Mouse (Mus musculus): ENCODE data around the gene 2410004P03Rik.
A peak's percentile ranks its signal among the peaks of the same experiment; 100 is the strongest.
"Not testable (repeated sequence)": the region's sequence is repeated elsewhere in the genome, so short reads cannot be mapped to it uniquely, and the experiment has no call there.

2410004P03Rik gene

DNA sequence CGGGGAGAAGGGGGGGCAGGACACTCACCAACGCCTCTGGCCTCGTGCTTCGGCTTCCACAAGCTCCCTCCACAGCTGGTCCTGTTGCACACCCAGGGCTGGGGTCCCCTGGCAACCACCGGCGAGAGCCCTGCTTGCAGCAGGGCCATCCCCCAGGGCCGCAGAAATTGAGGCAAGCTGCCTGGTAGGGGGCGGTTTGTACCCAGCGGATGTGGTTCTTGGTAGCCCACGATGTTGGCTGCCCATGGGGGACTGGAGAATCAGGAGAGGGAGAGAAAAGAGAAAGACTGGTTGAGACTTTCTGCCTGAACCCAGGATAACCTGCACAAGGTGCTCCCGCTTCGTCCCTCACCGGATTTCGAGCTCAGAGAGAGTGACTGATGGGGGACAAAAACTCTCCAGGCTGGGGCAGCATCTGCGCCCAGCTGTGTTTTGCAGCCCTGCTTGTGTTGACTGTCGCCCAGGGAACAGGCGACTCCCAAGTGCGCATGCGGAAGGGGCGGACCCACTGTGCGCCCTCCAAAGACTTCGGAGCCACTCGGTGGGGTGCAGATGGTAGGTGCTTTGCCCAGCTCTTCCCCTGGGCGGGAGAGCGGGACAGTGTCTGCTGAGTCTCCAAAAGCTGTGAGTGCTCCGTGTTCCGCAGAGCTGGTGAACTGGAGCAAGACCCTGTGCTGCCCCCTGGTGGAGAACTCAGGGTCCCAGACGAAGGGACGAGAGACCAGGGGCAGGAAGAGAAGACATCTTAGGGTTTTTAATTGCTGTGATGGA lies at the start of gene 2410004P03Rik:
Gene 2410004P03Rik (minus strand): TSS at position 628 of the 771 bp plus-strand sequence.
- DNase-seq = peak; percentile 89

DNA sequence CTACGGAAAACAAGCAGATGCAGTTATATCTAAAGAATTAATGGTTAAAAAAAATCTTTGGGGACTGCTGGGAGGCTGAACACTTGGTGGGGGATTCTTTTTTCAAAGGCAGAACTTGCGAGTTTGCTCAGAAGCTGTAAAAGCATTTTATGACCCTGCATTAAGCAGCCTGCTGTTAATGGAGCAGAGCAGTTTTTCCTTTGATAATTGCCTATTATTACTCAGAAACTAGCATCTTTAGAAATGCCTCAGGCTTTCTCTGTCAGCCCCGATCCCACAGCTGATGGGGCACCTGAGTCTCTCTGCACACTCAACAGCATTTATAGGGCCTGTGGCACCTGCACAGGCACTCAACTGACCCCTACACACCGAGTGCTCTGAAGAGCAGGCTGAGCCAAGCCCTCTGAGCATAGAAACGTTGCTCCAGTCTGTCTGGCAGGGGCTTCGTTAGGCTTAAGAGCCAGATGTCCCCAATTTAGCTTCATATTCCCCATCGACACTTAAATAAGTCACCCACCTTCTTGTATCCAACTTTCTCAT lies 49.7 kb upstream of the 2410004P03Rik start:
- no peak for DNase-seq

DNA sequence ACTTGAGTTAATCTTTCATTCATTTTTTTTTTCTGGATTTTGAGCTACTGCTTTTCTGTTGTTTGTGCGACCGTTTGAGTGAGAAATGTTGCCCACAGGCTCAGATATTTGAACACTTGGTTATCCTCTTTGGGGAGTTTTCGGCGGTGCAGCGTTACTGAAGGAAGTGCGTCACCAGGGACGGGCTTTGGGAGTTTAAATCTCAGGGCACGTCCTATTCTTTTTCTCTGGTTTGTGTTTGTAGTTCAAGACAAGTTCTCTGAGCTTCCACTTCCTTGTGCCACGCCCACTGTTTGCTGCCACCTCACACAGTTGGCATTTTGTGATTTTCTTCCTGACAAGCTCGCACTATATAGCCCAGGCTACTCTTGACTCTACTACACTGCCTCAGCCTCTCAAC lies 47.0 kb upstream of the 2410004P03Rik start:
- no peak for DNase-seq

DNA sequence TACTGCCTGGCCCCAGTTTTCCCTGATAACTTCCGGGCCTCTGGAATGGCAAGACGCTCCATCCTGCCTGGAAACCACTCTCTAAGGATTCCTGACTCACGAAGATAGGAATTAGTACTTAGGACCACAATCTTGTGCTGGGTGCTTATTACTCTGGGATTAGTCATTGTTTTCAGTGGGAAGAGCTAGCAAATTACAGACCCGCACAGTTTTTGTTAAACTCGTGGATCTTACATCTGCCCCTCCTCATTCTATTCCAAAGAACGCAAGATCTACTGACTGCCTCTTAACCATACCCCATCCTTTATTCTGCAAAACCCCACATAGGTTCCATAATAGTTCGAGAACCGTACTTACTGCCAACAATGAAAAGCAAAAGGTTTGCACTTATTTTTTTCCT lies 45.6 kb upstream of the 2410004P03Rik start:
- DNase-seq = no peak

DNA sequence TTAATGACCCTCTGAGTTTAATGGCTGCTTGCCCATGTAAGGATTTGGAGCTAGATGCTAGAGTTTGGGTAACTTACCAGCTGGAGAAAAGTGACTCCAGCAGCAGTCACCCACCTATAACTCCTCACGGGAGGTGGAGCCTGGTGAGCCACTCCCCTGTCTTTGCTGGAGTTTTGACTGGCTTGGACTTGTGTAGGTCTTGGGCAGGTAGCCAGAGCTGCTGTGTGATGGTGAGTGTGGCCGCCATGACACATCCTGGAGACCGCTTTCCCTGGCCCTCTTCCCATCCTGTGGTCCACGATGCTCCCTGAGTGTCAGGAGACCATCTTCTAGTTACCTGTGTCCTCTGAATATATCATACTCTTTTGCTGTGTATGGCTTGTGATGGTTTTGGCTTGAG lies 44.2 kb upstream of the 2410004P03Rik start:
- DNase-seq = no peak

DNA sequence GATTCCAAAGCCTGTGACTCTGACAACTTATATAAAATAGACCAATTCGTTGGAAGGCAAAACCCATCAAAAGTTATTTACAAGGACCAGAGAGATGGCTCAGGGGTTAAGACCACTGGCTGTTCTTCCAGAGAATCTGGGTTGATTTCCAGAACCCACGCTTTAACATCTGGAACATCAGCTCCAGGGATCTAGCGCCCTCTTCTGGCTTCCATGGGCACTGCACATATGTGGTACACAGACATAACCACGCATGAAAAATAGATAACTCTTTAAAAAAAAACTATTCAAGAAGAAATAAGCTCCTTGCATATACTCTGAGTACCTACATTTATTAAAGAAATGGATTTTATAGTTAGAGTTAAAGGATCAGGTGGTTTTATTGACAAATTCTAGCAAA lies 43.2 kb upstream of the 2410004P03Rik start:
- DNase-seq = no peak

DNA sequence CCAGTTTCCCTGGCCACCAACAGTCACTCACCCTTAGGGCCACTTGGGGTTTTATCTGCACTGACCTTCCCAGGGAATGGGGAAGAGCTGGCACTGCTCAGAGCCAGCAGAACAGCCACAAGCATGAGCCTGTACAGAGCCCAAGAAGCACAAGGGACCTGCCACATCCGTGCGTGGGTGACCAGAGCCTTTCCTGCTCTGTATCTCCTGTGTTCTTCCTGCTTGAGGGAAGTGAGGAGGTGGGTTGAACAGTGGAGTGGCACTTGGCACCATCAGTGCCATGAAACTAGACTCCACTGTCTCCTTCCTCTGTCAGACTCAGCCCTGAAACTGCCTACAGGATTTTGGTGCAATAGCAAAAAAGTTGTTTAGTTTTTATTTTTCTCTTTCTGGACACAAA lies 41.1 kb upstream of the 2410004P03Rik start:
- DNase-seq = no peak

DNA sequence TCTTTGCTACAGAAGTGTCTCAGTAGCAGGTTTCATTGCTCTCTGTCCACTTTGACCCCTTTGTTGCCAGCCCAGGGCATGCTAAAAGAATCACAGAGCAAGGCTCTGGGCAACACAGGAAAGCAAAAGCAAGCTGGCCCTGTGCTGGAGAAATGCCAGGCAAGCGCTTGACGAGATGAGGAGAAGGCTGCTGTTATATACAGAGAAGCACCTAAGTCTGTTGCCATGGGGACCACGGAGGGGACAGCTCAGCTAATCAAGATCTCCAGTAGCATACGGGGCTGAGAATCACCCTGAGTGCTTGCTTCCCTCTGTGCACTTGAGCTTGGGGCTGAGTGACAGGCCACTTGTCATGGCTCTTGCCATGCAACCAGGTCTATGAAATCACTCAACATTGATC lies 39.5 kb upstream of the 2410004P03Rik start:
- no peak for DNase-seq

DNA sequence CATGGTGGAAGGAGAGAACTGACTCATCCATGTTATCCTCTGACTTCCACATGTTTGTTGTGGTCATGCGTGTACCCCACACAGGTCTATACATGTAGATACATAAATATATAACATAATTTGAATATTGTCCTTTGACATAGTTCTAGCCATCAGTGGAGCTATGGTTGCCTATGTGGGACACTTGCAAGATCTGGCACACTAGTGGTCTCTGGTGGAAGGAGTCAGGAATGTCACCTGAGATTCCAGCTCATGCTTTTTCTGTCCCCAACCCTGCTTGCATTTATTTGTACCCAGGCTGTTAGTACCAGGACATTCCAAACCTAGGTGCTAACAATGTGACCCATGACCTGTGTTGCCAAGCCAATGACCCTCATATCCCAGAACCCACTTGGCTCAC lies 38.3 kb upstream of the 2410004P03Rik start:
- no peak for DNase-seq

DNA sequence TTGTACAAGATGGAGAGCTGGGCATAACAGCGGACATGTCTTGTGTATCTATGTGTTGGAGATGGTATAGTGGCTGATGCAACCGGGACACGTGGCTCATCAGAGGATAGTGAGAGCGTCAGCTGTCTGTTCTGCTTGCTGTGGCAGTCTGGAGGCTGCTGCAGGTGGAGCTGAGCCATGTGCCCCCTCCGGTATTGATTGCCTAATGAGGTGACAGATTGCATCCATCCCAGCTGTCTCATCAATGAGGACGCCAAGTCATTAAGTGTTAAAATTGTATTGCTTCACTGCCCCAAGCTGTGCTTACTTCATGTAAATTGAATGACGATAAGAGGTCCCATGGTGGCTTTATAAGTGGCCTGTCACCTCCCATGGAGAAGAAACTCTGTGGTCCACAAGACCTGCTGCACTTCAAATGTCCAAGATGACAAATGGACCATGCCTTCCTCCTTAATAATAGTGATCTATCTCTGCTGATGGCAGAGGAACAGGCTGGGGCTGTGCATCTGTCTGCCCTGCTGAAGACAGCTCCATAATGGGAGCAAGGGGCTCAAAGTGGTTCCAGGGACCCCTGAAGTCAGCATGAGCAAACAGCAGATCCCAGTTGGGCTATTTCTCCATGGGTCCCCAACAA lies 37.6 kb upstream of the 2410004P03Rik start:
- peak; percentile 48 for DNase-seq

DNA sequence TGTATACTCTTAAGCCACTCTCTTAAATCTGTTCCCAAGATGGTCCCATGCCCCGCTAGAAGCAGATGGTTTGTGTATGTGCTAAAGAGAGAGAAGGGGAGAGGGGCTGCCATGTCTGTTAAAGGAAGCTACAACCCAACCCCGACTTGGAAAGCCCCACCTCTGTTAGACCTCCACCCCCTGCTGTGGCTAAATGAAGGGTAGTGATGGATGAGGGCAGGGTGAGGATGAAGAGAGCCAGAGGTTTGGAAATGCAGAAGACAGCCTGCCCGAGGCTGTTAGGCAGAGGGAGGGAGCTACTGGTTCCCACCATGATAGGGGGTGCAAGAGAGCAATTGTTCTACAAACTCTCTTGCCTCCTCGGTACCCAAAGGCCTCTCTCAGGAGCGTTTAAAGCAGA lies 31.8 kb upstream of the 2410004P03Rik start:
- no peak for DNase-seq

DNA sequence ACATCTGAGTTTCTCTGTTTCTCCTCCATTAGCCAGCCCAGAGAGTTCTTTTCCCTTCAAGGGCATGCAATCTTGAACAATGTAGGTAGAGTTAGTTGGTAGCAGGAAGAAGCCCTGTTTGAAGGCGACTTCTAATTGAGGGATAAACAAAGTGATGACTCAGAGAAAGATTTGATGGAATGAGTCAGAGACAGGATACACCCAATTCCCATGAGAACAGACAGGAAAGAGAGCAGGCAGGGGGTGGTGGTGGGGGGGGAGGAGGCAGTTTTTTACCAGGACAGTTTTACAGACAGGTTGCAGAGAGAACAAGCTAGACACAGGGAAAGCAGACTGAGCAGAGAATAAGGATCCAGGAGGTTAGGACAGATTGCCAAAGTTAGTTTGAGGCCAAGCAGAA lies 29.0 kb upstream of the 2410004P03Rik start:
- DNase-seq = no peak

DNA sequence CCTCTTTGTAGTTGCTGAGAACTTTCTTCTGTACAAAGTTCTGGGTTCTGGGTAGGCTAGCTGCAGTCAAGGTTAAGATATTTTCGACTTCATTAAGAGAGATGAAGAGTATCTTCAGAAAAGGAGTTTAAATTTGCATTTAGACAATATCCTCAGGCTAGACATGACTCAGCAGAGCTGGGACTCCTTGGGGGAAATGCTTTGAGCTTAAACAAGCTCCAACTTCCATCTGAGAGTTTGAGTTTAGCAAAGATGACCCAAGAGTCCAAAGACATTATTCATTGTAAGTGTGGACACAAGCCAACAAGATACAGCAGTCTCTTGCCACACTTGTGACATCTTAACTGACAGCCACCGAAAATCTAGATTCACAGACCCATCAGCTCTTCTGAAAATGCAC lies 27.9 kb upstream of the 2410004P03Rik start:
- DNase-seq = no peak

DNA sequence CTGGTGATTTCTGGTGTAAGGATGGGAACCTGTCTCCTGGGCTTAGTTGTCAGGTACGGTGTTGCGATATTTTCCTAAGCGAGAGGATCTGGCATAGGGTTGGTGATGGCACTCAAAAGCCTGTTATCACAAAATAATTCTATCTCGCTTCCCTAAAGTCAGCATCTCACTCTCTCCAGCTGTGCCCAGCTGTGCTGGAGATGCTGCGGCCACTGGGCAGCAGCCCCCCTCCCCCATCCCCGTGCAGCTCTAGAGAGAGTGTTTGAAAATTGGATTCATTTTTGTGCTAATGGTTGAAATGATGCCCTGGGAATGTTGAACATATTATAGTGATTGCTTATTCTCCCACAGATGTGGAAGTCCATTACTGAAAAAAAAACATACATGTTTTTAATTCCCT lies 26.7 kb upstream of the 2410004P03Rik start:
- peak; percentile 43 for DNase-seq

DNA sequence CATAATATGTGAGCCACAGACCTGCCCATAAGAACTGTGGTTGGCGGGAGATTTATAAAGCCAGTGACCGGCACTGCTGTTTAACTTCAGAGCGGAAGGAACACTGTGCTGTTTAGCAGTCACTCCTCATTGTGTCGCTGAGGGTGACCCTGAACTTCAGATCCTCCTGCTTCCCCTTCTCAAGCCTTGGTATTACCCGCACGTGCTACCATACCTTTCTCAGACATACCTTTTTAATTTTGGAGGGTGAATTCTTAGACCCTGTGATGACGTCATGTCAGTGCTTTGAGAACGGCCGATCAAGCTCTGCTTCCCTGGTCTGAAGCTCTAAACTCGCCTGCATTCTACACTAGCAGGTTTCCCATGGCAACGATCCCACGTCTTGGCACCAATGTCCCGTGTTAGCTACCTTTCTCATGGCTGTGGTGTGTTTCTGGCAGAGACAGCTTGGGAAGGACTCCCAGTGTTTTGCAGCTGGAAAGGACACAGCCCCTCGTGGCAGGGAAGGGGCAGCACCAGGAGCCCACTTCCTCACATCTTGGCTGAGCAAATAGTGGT lies 25.6 kb upstream of the 2410004P03Rik start:
- no peak for DNase-seq

DNA sequence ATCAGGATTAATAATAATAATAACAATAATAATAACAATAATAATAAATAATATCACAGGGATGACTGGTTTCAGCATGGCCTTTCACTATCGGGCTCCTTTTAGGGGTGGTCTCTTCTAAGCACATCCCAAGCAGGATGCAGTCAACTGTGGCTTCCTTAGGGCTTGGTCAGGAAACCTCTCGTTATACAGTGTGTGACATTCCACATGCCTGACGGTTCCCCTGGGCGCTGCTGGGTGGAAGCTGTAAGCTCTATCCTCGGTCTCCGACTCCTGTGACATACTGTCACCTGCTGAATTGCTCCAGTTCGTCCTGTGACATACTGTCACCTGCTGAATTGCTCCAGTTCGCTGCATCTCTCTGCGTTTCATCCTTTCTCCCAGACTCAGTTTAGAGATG lies 25.0 kb upstream of the 2410004P03Rik start:
- DNase-seq = no peak

DNA sequence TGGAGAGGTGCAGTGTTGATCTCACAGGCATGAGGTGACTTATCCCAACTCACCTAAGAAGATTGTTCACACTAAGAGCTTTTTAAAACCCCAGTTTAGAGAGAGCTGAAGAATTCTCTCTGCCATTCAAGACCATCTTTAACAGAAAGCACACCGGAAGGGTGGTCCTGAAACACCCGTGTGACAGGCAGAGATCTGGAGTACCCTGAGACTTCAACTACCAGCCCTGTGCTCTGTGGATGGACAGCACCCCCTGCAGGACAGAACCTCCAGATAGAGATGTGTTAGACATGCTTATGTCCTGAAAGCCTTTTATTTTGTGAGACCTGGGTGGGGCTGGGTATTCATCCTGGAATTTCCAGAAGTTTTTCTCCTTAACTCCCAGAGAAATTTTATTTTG lies 23.6 kb upstream of the 2410004P03Rik start:
- peak; percentile 45 for DNase-seq

DNA sequence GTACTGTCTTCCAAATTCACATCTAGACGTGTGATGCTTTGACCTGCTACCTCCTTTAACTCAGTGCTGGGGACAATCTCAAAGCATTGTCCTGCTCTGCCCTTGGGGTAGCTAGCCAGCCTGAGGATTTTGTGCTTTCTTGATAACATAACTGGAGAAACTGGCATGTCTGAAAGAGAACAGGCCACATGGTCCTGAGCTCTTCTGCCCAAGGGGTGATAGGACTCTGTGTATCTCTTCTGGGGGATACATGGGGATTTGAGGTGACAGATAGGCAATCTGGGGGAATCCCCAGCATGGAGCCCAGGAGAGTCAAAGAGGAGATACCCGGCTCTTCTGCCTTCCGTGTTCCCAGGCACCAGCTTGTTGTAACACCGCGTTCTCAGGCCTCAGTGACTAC lies 23.1 kb upstream of the 2410004P03Rik start:
- no peak for DNase-seq

DNA sequence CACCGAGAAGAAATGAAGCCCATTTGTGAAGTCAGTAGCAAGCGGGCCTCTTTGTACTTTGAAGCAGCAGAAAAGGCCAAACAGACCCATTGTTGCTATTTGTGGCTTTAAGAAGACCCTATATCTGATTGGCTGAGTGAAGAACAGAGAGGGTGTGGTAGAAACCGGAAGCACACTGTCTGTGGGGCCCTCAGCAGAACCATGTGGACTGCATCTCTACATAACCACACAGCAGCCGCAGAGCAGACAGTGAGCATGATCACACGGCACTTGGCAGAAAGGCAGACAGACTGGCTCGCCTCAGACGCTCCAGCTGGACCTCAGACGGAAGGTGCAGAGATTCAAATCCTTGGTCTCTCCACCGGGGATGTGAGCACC lies 21.9 kb upstream of the 2410004P03Rik start:
- DNase-seq = peak; percentile 20

DNA sequence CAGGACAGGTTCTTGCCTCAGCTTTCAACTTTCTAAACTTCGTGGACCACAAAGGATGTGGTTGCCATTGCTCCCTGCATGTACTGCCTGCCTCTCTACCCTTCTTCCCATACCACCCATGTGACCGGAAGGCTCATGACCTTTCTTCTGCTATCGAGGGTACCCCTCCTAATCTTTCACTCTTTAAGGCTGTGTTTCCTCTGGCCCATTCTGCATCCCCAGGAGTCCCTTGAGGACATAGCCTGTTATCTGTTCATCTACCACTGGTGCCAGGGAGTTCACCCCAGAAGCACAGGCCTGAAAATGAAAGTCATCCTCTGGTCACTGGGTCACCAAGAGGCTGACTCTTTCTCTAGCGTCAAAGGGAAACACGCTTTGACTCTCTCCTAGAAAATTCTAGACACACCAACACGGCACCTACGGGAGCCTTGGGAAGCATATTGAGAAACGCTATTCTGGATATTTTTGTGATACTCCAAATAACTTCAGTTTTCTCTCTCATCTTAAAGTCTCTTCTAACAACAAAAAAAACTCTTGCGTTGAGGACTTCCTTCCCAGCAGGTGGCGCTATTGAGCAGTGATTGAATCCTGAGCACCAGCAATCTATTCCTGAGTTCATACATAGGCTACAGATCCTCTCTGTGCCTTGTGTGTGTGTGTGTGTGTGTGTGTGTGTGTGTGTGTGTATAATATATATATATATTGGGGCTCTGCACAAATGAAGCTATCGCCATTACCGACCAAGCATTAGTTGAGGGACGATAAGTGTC lies 21.4 kb upstream of the 2410004P03Rik start:
- peak; percentile 84 for DNase-seq

DNA sequence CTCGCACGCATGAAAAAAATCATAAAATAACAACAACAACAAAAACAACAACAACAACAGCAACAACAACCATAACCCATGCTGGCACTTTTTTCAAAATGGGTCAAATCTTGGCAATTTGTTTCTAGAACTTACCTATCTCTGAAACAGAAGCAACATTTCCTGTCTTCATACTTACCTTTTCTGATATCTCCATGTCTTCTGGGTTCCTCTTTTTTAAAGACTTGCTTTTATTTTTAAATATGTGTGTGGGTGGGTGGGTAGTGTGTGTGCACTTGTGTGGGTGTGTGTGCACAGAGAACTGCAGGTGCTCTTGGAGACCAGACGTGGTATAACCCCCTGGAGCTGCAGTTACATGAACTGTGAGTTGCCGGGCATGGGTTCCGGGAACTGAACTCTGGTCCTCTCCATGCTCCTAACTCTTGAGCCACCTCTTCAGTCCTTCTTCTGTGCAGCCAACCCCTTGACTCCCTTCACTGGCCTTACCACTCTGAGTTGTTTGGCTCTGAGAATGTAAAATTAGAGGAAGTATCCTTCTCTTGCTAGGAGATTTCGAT lies 13.1 kb upstream of the 2410004P03Rik start:
- no peak for DNase-seq

DNA sequence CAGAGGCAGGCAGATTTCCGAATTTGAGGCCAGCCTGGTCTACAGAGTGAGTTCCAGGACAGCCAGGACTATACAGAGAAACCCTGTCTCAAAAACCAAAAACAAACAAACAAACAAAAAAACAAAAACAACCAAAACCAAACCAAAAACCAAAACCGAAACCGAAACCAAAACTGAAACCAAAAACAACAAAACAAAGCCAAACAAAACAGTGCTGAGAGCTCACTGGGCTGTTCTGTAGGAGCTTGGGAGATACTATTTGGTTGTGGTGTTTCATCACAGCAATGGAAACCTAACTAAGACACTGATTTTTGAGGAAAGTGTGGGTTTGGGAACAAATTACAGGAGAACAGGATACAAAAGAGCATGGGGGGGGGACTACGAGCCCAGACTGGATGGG lies 10.6 kb upstream of the 2410004P03Rik start:
- DNase-seq = no peak

DNA sequence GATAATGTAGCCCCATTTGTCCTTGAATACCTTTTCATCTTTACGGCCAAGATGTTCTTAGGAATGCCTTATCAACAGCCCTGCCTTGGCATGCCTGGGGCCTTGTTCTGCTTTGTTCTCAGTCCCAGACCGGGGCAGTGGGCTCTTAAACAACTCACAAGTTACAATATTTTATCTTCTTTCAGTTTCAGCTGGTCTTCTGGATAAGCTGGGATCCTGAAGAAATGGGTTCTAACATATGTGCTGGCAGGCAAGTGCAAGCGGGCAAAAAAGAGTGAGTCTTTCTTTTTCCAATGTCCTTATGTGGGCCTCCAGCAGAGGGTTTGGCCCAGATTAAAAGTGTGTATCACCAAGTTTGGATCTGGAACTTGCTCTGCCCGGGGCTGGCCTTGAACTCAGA lies 9.6 kb upstream of the 2410004P03Rik start:
- DNase-seq = not testable (repeated sequence)
